Mouse (Mus musculus) lung, adult 2 months (tissue): ENCODE measurements around the gene Epp13.

Experiments used
- CTCF ChIP-seq: fragments of 200-500 bp; IDR thresholded peaks from 2 replicates; pipeline ENCODE4 v1.5.1; 2011; ENCODE audit warnings: mild to moderate bottlenecking, low read length, control low read depth; ENCODE audit not compliant: insufficient read depth
- POLR2A ChIP-seq: fragments of 200-500 bp; IDR thresholded peaks from 2 replicates; pipeline ENCODE4 v1.6.1; 2011; ENCODE audit warnings: low read depth, mild to moderate bottlenecking, control low read depth, low read length, borderline replicate concordance; ENCODE audit errors: extremely low read depth

DNA sequence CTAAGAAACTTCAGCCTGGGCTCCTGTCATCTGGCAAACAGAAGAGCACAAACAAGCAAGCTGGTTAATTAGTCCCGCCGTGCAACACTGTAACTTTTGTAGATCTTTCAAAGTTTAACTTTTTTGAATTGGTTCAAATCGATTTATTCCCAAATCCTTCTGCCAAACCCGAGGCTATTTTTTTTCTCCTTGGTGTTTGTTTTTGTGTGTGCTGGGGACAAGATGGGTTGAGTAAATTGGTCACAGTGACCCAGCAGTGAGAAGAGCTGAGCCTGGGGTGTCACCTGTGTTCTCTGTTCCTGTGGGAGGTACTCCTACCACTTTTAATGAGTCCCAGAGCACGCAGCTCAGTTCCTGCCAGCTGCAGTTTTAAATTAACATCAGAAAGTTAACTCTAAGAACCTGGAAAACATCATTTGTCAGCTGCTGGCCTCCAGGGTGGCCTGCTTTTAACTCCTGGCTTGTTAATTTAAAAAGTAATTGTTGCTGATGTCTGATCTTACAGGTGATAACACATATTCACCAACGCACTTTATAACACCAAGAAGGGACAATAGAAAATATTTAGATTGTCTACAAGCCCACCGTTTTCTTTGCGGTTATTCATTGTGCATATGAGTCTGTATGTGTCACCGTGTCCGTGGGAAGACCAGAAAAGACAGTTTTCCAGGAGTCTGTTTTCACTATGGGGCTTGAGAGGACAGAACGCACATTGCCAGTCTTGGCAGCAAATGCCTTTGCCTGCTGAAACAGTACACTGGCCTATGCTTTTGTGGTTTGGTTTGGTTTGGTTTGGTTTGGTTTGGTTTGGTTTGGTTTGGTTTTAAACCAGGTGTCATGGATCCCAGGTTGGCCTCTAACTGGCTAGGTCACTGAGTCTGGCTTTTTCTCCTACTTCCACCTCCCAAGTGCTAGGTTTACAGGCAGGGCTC lies 7.9 kb upstream of the Epp13 start:
- TF ChIP-seq CTCF (no peak), POLR2A (no peak)
